7 mouse cellular contexts compared by ENCODE assay signal in the genomic region with DNA sequence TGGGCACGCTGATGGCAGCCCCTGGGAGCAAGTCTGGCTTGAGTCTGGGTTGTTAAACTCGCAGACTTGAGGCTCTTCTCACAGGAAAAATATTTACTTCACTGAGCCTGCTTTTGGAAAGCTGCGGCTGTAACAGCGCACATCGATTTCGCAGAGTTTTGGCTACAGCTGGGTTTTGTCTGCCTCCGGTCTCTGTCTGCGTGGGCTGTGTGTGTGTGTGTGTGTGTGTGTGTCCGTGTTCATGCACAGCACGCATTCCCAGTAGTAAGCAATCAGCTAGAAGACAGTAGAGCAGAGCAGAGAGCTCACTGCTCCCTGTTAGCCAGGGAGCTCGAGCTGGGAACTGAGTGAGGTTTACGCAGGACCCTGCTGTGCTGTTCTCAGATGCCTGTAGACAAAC. TPM values are rescaled to one million over a fixed set of nuclear protein-coding genes. Genes with fewer than 3 reads are reported as not detected.
DNase-seq lines count a peak whose midpoint lies in the region; ATAC-seq and TF ChIP-seq lines count a peak whose summit lies in the region.

No protein-coding gene starts in this region.

- DNase-seq in brain, adult 2 months (ENCODE audit: low read depth, low spot score) = peak; percentile 83
- DNase-seq in frontal cortex, postnatal 10 days (ENCODE audit: low spot score in 2 of 2) = peak; percentile 42 to 57
- DNase-seq in kidney, postnatal 0 days (ENCODE audit: low spot score) = peak; percentile 83
- no peak for DNase-seq in cerebellum, adult 11-12 months
- DNase-seq in adrenal gland, postnatal 14 days = no peak

- peak; percentile 38; the same call in 1 of the 2 replicates for ATAC-seq in kidney, postnatal 0 days (replicated peaks; ENCODE audit: low FRiP score, low read depth)
- peak; percentile 86 for ATAC-seq in lung, embryonic 15.5 days (ENCODE audit: borderline replicate concordance, extremely low read depth, low FRiP score, low TSS enrichment)
- ATAC-seq in midbrain, embryonic 16.5 days = no peak

- 0 out of 2 replicates have a peak, but pooled peaks cover 3% of the 10 kb centered on the region for H3K36me3 ChIP-seq in kidney, postnatal 0 days (ENCODE audit: insufficient read depth, low read length)
- H3K36me3 ChIP-seq in lung, embryonic 15.5 days = no peaks in the 10 kb centered on the region
- no peaks in the 10 kb centered on the region for H3K36me3 ChIP-seq in midbrain, embryonic 16.5 days (ENCODE audit: control insufficient read depth, insufficient read depth, low read length)

- H3K4me3 ChIP-seq in kidney, postnatal 0 days (replicated peaks; ENCODE audit: low read depth, low read length) = no peak overlapping the region
- no peak overlapping the region for H3K4me3 ChIP-seq in lung, embryonic 15.5 days
- H3K4me3 ChIP-seq in midbrain, embryonic 16.5 days (ENCODE audit: low read depth, low read length) = no peak overlapping the region

- no peaks in the 10 kb centered on the region for H3K27me3 ChIP-seq in kidney, postnatal 0 days (ENCODE audit: insufficient read depth, low read length)
- H3K27me3 ChIP-seq in lung, embryonic 15.5 days = no peaks in the 10 kb centered on the region
- no peaks in the 10 kb centered on the region for H3K27me3 ChIP-seq in midbrain, embryonic 16.5 days (ENCODE audit: control insufficient read depth, insufficient read depth, low read depth, low read length)

- H3K9me3 ChIP-seq in kidney, postnatal 0 days (replicated peaks; ENCODE audit: low read length) = no peaks in the 10 kb centered on the region
- peaks cover 6% of the 10 kb centered on the region; the same call in 1 of the 2 replicates for H3K9me3 ChIP-seq in lung, embryonic 15.5 days
- no peaks in the 10 kb centered on the region for H3K9me3 ChIP-seq in midbrain, embryonic 16.5 days (replicated peaks; ENCODE audit: control insufficient read depth, low read length, poor library complexity, severe bottlenecking)

- H3K9ac ChIP-seq in kidney, postnatal 0 days (ENCODE audit: low read depth, low read length) = no peak overlapping the region
- no peak overlapping the region for H3K9ac ChIP-seq in lung, embryonic 15.5 days
- H3K9ac ChIP-seq in midbrain, embryonic 16.5 days (ENCODE audit: low read depth, low read length) = no peak overlapping the region

- no peak for TF ChIP-seq CTCF in kidney, postnatal 0 days (IDR thresholded peaks at IDR 0.05; ENCODE audit: low read depth)

- peak overlapping the region; percentile 62 for H3K27ac ChIP-seq in kidney, postnatal 0 days
- H3K27ac ChIP-seq in lung, embryonic 15.5 days = peak overlapping the region; percentile 90
- no peak overlapping the region for H3K27ac ChIP-seq in midbrain, embryonic 16.5 days (ENCODE audit: low read length)

- no peak overlapping the region for H3K4me2 ChIP-seq in kidney, postnatal 0 days (ENCODE audit: low read length)
- no peak overlapping the region for H3K4me2 ChIP-seq in lung, embryonic 15.5 days
- H3K4me2 ChIP-seq in midbrain, embryonic 16.5 days (ENCODE audit: low read length) = no peak overlapping the region

- 29% methylated on average over 12 of the region's 12 CpGs for WGBS in kidney, postnatal 0 days
- 34% methylated on average over 12 of the region's 12 CpGs for WGBS in lung, embryonic 15.5 days
- 62% methylated on average over 12 of the region's 12 CpGs for WGBS in midbrain, embryonic 16.5 days

- H3K4me1 ChIP-seq in kidney, postnatal 0 days (replicated peaks; ENCODE audit: insufficient read depth, low read length) = no peaks in the 10 kb centered on the region
- peaks cover 17% of the 10 kb centered on the region; the same call in 1 of the 2 replicates for H3K4me1 ChIP-seq in lung, embryonic 15.5 days
- no peaks in the 10 kb centered on the region for H3K4me1 ChIP-seq in midbrain, embryonic 16.5 days (ENCODE audit: control insufficient read depth, insufficient read depth, low read length)

RNA-seq across cellular contexts. Expression of a gene that starts 14.8 kb away (rescaled TPM):
- polyA plus RNA-seq in kidney, postnatal 0 days (2015; fragmentation: Nextera tagmentation; extraction: Ambion mirVana) = 2.3 and 2.8 TPM in 2 replicates
- 2.3 TPM in 2 replicates for polyA plus RNA-seq in lung, embryonic 15.5 days (2015; fragmentation: Nextera tagmentation; extraction: Ambion mirVana)
- 0.53 and 0.58 TPM in 2 replicates for polyA plus RNA-seq in midbrain, embryonic 16.5 days (2015; fragmentation: Nextera tagmentation; extraction: Ambion mirVana)
- 2.6 and 5.3 TPM in 2 replicates for total RNA-seq in adrenal gland, postnatal 14 days (2021)

RNA-seq across cellular contexts. Expression of a gene that starts 55.6 kb away (rescaled TPM):
- 28.6 and 29.6 TPM in 2 replicates for polyA plus RNA-seq in kidney, postnatal 0 days (2015; fragmentation: Nextera tagmentation; extraction: Ambion mirVana)
- polyA plus RNA-seq in lung, embryonic 15.5 days (2015; fragmentation: Nextera tagmentation; extraction: Ambion mirVana) = 10.8 and 12.8 TPM in 2 replicates
- polyA plus RNA-seq in midbrain, embryonic 16.5 days (2015; fragmentation: Nextera tagmentation; extraction: Ambion mirVana) = 6.8 and 7.3 TPM in 2 replicates
- total RNA-seq in adrenal gland, postnatal 14 days (2021) = 1.7 and 1.9 TPM in 2 replicates

Comparison
In these comparisons a context has a peak if more than half of its experiments do, and no peak if none do; other contexts are left out.
1. DNase-seq: peak in brain, adult 2 months (single experiment), frontal cortex, postnatal 10 days (2 of 2) and kidney, postnatal 0 days (single experiment); none in cerebellum, adult 11-12 months (single experiment) and adrenal gland, postnatal 14 days (single experiment).